Mouse (Mus musculus) frontal cortex, adult (tissue): ENCODE measurements around the gene Igfbp7.

ENCODE experiments used
- ATAC-seq: cut with Nextera tagmentation; 2 replicates; pipeline ENCODE4 v1.9.2; 2017; ENCODE audit warnings: mild to moderate bottlenecking, moderate library complexity, mixed read lengths; ENCODE audit not compliant: low TSS enrichment

Igfbp7 gene

GRCm38 (mm10) chr5:77405455-77406057 lies 2.3 kb downstream of the Igfbp7 start:
- ATAC-seq = no peak

- ATAC-seq = no peak
Observed at GRCm38 (mm10) chr5:77404941-77405340, 2.9 kb downstream of the Igfbp7 start.

DNA sequence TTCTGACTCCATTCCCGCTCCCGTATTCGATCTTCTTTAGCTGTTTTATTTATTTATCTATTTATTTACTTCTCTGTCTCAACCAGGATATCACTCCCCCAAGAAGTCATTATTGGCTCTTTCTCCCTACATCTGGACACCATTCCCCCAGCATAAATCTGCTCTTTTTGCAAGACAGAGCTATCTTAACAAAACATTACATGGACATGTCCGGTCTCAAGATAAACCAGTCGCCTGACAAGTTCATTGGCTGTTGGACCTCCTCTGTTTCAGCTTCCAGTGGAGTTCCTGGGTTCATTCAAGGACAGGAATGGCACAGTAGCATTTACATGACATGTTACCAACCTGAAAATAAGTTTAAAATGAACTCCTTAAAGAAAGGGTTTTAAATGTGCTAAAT lies 4.9 kb downstream of the Igfbp7 start:
- ATAC-seq = no peak

GRCm38 (mm10) chr5:77402137-77402536 lies 5.7 kb downstream of the Igfbp7 start:
- no peak for ATAC-seq

DNA sequence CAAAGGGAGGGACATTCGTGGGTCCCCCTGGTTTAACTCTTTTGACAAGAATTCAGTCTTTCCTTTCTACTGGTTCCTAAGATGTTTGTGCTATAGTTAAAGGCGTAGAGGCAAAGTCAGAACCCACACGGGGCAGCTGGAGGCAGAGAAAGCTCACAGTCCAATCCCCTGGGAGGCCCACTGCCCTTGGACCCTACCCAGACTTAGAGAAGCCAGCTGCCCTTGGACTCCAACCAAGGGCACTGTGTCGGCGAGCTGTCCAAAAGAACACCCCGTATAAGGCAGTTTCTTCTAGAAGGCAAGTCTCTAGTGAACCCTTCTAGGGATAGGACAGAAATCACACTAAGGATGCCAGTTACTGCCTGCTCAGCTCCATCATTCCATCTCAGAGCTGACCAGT lies 7.0 kb downstream of the Igfbp7 start:
- no peak for ATAC-seq

DNA sequence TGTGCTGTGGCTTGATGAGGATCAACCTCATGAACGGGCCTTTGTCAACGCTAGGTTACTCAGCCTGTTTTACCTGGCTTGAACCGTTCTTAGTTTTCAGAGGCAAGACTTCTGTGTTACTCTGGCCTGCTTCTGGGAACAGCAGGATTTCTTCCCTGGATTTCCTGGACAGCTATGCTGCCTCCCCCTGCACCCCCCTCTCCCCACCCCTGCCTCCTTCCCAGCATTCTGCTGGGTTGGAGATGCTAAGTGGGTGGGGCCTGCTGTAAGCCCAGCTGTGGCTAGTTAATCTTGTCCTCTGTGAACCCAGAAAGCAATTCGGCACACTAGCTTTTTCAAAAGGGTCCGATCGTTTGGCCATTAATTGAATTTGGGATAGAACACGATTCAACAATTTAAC lies 7.7 kb downstream of the Igfbp7 start:
- no peak for ATAC-seq

DNA sequence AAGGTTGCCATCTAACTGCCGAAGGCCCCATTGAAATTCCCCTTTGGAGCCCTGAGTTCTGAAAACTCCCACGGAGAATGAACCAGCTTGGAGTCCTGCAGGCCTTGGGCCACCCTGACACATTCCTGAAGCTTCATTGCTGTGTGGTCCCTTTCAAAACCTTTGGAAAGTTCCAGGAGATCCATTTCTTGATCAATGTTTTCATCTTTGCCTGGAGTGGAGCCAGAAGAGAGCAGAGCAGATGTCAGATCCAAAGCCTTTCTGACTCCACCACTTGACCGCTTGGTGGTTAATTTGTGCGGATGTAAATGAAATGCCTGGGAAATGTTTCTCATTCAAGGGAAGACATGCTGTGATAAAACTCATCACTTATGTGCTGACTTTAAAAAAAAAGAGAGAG lies 8.8 kb downstream of the Igfbp7 start:
- no peak for ATAC-seq

GRCm38 (mm10) chr5:77398285-77399057 lies 9.4 kb downstream of the Igfbp7 start:
- ATAC-seq = no peak

DNA sequence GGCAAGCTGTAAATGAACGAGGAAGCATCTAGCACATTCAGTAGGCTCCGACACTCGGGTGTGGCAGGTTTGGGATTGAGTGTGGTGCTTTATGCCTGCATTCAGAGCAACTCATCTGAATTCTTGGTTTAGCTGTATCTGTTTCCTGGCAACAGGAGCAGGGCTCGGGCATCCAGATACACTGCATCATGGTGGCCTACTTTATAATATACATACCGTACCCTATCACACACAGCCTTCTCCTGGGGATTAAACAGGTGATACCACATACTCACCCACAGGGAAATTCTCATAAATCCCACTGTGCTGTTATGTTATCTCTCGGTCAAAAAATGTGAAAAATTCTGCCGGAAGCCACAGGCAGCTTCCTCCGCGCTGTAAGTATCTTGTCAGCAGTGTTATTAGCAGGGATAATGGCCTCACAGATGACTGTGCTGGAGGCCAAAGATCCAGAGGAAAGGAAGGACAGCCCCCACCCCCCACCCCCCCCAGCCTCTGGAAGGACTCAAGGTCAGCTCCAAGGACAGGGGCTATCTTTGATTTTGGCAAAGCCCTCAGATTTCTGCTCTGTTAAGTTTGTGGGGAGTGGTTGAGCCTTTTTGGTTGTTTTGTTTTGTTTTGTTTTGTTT lies 13.7 kb downstream of the Igfbp7 start:
- ATAC-seq = peak; percentile 87

DNA sequence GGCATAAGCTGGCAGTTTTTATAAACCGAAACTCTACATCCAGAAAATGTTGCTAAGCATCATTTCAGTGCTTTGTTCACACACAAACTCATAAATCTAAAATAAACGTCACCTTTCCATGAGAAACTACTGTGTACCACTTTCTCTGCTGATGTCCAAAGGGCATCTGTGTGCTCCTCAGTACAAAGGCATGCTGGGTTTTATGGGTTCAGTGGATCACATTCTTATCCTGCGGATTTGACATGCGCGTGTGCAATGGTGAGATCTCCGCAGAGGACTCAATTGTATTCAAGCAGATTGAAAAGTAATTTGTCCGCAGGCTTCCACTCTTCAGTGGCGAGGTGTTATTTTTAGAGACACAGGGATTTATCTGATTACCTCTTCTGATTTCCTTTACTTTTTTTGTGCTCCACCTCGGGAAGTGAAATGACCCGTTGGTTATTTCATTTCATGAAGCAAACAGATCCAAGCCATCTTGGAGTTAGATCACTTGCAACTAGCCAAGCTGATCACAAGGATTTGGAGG lies 14.7 kb downstream of the Igfbp7 start:
- no peak for ATAC-seq

DNA sequence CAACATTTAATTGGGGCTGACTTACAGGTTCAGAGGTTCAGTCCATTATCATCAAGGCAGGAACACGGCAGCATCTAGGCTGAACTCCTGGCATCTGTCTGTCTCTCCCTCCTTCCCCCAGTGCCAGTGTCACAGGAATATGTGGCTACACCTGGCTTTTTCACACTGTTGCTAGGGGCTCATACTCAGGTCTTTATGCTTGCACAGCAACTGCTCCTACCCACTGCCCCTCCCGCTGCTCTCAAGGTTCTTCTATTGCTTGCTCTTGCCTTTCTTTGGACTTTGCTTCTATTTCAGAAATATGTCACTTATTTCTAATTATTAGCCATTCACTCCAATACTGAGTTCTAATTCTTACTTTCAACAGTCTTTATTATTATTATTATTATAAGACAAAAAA lies 17.6 kb downstream of the Igfbp7 start:
- ATAC-seq = no peak

GRCm38 (mm10) chr5:77388359-77388758 lies 19.5 kb downstream of the Igfbp7 start:
- no peak for ATAC-seq

GRCm38 (mm10) chr5:77387414-77387704 lies 20.5 kb downstream of the Igfbp7 start:
- ATAC-seq = no peak

GRCm38 (mm10) chr5:77386596-77387413 lies 21.0 kb downstream of the Igfbp7 start:
- no peak for ATAC-seq

- no peak for ATAC-seq
Observed at GRCm38 (mm10) chr5:77385900-77386595, 21.8 kb downstream of the Igfbp7 start.

GRCm38 (mm10) chr5:77385221-77385620 lies 22.6 kb downstream of the Igfbp7 start:
- no peak for ATAC-seq

DNA sequence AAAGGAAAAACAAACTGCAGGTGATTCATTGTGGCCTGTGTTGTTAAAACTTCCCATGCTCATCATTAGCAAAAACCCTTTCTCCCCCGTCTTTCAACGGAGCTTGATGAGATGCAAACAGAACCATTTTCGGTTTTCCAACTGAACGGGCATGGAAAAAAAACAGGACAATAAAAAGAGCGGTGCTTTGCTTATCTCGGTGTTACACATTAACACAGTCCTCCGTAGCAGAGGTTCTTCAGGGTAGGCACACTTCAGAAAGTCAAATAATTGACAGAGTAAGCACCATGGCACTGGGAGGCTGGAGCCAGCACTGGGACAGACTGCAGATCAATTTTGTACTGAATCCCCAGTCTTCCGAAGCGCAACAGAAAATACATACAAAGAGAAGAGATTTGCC lies 23.1 kb downstream of the Igfbp7 start:
- no peak for ATAC-seq

DNA sequence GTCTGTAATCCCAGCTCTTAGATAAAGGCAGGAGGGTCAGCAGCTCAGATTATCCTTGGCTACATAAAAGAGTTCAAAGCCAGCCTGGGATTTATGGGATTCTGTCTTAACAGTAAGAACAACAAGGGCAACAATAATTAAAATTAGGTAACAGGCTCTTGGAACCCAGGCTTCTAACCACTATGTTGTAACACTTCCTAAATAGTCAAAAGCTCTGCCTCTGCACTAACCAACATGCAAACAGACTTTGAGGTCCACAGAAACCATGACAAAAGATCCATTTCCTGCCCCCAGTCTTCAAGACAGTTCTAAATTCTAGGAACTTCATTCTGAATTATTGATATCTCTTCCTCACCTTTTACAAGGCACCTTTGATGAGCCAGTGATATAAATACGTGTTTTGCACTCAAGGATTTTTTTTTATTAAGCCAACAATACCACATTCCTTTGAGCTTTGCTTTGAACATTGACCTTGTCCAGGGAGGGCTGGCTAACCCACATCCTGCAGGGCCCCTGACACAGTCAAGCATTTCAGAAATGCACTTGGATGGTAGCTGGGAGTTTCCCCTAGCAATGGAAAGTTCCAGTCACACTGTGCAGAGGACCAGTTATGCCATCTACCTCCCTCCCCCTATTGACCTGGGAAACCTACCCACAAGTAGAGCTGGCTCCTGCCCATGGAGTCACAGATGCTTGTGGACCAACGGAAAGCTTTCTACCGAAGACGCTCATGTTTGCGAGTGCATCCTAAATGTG lies 23.9 kb downstream of the Igfbp7 start:
- no peak for ATAC-seq

GRCm38 (mm10) chr5:77381686-77382085 lies 26.2 kb downstream of the Igfbp7 start:
- no peak for ATAC-seq

DNA sequence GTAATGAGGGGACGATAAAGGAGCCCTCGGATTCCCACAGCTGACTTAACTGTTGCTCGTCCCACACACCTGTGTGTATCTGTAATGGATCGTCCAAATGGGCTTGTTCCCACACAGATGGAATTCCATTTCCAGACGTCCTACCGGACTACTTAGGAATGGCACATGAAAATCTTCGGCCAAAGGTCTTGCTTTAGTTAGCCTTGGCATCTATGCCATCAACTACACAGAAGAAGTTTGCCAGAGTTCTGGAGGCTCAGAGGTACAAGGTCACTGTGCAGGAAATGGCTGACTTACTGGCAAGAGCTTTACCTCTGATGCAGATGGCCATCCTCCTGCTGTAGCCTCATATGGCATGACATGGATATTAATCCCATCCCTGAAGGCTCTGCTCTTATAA lies 26.6 kb downstream of the Igfbp7 start:
- no peak for ATAC-seq

- ATAC-seq = no peak
Observed at GRCm38 (mm10) chr5:77380321-77380901, 27.4 kb downstream of the Igfbp7 start.
